Mouse (Mus musculus): Measurements from ENCODE around the gene Mgst2.
A peak's percentile ranks its signal among the peaks of the same experiment; 100 is the strongest.

Mgst2 gene

DNA sequence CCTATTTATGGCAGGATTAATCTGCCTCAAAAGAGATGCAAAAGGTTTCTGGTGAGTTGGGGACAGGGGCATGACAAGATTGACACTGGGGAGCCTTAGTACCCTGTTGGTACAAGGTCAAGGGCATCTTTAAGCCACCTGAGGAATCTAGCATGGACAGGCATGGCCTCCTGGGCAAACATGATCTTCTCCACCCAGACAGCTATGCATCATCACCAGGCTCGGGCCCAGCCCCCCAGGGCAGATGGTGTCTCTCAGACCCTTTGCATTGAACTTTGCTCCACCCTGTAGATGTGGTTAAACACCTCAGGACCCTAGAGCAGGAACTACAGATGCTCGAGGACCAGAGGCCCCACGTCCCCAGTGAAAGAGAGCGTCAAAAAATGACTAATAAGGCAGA lies at the start of gene Mgst2:
TSS of gene Mgst2 (plus strand) at position 301 of the 400 bp plus-strand sequence.
- DNase-seq: no peak

GRCm38 (mm10) chr3:51611972-51612371 lies 48.2 kb upstream of the Mgst2 start:
- DNase-seq: peak; percentile 32 to 34

DNA sequence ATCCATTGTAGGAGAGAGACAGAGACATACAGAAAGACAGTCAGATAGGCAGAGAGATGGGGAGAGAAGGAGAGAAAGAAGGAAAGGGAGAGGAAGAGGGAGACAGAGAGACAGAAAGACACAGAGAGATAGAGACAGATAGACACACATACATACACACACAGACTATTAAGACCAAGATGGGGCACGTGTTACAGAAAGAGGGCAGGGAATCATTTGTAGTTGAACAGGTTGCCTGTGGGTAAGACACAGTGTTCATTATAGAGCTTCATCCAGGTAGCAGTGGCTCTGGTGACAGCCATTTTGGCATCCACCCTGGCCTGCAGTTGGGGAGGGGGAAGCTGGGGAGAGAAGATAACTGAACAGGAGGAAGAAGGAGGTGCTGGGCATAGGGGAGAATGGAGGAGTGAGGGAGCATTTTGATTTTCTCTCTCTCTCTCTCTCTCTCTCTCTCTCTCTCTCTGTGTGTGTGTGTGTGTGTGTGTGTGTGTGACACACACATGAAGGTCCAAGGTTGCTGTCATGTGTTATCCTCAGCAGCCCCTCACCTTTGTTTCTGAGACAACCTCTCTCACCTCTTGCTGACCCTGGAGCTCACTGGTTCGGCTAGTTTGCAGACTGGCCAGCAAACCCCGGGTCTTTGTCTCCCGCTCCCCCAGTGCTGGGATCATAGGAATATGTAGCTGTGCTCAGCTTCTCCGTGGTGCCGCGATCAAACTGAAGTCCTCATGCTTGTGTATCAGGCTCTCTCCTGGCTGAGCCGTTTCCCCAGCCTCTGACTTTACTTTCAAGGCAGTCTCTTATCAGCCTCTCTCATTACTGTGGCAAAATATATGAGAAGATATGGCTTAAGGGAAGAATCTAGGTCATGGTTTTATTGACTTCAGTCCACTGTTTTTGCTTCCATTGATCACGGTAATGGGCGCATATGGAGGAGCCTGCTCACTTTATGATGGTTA lies 47.5 kb upstream of the Mgst2 start:
- DNase-seq: no peak

- DNase-seq: no peak
These were observed 45.9 kb upstream of the Mgst2 start for GRCm38 (mm10) chr3:51614278-51614677.

GRCm38 (mm10) chr3:51623956-51624355 lies 36.2 kb upstream of the Mgst2 start:
- DNase-seq: no peak

DNA sequence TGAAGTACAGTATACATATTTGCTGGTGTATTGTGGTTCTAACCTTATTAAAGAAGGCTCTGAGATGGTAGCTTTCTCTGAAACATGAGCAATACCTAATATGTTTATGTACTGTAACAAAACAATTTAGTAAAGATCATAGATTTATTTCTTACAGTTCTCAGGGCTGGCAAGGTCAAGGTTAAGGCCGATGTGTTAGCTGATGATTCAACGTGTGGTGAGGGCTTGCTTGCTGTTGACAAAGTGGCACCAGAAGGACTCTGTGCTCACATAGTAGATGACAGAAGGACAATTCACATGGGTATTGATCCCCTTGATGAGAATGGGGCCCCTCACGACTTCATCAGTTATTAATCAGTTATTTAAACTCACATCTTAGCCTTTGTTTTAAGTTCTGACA lies 32.4 kb upstream of the Mgst2 start:
- no peak for DNase-seq

DNA sequence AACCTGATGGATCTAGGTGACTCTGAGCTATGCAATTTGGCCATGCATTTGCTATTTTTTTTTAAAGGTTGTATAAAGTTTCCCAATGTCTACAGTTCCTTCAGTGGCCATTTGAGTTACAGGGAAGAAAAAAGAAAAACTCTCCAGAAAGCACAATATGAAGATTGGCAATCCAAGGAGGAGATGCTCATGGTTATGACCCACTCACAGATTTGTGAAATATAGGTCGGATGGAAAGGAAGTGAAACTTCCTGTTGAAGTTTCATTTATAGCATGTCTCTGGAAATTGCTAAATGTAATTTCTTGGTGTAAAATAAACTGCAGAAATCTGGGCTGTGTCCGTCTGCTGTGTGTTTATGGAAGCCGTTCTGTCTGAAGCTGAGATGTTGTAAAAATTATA lies 31.2 kb upstream of the Mgst2 start:
- no peak for DNase-seq

GRCm38 (mm10) chr3:51630746-51631145 lies 29.4 kb upstream of the Mgst2 start:
- no peak for DNase-seq

GRCm38 (mm10) chr3:51631971-51632370 lies 28.2 kb upstream of the Mgst2 start:
- DNase-seq: no peak

GRCm38 (mm10) chr3:51634451-51634850 lies 25.7 kb upstream of the Mgst2 start:
- no peak for DNase-seq

- DNase-seq: no peak
These were observed 24.2 kb upstream of the Mgst2 start for GRCm38 (mm10) chr3:51635960-51636359.

DNA sequence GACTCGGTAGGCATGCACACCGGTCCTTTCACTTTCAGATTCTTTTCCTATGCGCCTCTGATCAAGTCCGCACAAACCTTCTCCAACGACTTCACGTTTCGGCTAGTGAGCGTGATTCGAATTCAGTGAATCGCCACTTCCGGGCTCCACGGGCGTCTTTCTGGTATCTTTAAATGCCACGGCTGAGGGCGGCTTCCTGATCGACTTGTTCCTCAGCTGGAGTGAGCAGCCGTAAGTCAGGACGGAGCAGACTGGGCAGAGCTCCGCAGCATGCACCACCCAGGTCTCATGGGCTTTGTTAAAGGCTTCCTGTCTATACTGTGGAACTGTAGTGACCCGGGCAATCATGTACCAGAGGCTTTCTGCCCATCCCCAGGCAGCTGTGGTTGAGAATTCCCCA lies 23.5 kb upstream of the Mgst2 start:
- peak in 1 of 2 experiments; percentile 29 for DNase-seq

DNA sequence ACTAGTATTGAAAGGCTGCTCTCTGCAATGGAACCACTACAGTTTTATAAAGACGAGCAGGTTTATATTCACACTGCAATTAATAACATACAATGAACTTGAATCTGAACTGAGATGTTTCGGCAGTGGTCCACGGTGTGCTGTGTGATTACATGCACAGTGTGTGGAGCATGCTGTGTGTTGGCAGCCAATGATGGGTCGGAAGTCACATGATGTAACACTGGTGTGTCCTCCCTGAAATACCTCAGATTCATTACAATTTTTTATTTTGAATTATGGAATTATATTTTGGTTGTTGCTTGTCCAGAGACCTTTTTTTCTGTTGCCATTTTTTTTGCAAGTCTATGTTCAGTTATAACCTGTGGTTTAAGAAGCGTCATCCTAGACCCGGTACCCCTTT lies 22.8 kb upstream of the Mgst2 start:
- DNase-seq: no peak

GRCm38 (mm10) chr3:51638260-51638659 lies 21.9 kb upstream of the Mgst2 start:
- DNase-seq: no peak

DNA sequence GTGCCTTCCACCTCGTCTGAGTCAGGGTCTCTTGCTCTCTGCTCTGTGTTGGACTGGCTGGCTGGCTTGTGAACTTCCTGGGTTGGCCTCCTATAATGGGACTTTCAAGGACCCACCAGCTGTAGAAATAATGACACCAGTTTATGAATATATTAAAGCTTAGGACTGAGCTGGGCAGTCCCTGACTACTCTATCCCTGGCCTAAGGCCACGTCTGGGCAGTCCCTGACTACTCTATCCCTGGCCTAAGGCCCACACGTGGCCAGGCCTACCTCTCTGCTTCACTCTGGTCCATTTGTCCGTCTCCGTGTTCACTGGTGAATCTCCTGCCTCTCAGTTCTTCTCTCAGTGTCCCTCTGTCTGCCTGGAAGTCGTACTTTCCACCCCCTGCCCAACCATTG lies 14.7 kb upstream of the Mgst2 start:
- no peak for DNase-seq

DNA sequence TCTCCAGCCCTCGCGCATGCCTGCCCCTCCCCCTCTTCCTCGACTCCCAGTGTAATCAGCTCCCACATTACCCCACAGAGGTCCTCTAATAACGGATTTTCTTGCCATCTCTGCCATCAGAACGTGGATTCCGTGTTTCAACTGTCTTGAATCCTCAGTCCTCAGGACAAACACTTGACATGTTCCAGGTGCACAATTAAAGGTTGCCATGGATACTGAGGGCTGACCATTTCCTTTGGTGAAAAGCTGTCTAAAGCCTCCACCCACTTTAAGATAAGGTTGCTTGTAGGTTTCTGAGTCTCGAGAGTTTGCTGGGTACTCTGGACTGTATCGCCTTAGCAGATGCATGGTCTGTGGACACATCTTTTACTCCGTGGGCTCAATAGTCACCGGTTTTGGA lies 13.9 kb upstream of the Mgst2 start:
- no peak for DNase-seq

DNA sequence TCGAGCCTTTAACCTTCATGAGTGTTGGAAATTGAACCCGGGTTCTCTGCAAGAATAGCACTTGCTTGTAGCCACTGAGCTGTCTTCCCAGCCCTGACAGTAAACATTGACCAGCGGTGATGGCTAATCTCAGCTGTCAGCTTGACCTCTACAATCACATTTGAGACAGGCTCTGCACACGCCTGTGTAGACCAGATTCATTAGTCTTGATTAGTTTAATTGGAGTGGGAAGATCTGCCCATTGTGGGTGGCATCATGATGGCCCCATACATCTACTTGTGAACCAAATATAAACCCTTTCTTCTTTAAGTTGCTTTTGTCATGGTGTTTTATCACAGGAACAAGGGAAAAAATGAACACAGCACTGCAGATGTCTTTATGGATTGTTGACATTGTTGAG lies 12.8 kb upstream of the Mgst2 start:
- DNase-seq: no peak

DNA sequence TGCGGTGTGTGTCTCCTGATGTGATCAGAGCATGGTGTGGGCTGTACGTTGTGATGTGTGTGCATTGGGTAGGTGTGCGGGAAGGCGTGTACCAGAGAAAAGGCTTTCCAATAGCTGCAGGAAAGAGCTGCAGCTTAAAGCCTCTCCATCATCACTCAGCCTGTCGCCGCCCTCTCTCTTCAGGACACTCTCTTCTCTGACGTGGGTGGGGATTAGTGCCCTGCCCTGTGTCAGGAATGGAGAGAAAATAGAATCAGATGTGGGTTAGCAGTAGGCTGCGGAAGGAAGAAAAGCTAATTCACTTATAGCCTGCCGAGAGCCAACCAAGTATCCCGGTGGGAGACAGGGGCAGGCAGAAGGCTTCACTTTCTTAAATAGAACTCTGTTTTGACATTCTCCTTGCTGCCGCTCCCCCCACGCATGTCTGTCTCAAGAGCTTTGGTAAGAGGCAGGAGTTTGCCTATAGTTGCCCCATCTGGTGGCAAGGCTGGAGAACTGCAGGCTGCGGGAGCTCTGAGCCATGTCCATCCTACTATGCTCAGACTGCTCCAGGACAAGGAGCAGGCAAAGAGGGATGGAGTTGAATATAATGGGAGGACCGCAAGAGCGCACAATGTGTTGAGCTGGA lies 12.0 kb upstream of the Mgst2 start:
- DNase-seq: peak; percentile 51 to 62

DNA sequence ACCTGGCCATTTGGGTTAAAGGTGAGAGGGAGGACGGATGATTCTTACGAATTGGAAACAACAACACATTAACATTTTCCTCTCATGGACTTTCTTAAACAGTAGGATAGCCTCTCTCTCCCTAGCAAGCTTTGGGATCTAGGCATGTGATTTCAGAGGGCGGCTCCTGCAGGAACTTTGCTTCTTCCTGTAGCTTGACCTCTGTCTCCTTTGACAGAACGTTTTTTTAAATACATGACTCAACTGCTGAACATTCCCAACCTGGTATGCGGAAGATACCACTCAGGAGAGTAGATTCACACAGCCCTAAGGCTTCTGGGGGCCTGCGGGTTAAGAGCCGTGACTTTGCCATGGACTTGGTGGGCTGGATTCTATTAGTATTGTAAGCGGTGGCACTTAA lies 10.7 kb upstream of the Mgst2 start:
- no peak for DNase-seq

DNA sequence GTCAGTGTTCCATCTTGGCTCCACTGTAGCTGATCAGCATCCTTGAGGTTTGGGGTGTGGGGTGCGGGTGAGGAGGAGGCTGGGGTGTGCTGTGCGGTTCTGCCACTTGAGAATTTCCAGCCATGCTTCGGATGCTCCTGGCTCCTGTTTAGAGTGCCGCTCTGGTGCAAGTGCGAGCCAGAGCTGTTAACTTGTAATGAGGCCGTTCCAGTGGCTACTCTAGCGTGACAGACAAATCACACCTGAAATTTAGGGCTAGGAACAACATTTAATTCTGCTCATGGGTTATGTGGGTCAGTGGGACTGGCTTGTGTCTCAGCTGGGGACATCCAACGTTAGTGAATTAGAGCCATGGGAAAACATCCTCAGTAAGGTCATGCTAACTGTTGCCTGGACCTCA lies 10.2 kb upstream of the Mgst2 start:
- DNase-seq: no peak

DNA sequence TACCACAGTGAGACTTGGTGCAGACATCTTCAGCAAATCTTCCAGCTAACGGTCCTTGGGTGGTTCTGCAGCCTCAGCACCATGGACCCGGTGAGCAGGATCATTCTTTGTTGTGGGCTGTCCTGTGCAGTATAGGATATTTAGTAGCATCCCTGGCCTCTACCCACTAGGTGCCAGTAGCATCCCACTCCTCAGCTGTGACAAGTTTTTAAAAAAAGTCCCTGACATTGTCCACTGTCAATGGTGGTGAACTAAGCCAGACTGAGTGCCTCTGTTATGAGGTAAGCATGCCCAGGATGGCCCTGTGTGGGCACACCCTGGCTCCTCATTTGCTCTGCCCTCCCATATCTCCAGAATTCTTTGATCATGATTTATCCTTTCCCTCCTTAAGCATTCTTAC lies 9.0 kb upstream of the Mgst2 start:
- no peak for DNase-seq

GRCm38 (mm10) chr3:51652292-51652691 lies 7.9 kb upstream of the Mgst2 start:
- peak; percentile 55 to 79 for DNase-seq

DNA sequence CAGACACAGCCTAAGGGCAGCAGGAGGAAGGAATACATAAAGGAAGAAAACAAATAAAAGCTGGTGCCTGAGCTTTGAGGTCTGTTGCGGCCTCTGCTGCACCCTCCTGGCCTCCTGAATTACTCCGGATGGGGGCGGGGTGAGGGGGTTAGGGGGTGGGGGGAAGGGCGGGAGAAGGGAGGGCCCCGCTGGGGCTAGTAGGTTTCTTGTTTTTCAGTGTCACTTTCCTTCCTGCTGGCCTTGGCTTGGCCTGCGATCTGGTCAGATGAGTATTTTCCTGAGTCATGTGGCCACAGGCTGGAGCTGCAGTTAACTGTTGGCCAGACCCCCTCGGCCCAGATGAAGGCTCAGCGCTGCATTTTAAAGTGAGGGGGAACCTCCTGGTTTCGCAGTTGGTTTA lies 7.5 kb upstream of the Mgst2 start:
- peak in 1 of 2 experiments; percentile 42 for DNase-seq

Data from thymus, adult 18-20 months (tissue).